Mouse (Mus musculus) hindbrain, embryonic 12.5 days (tissue): ENCODE measurements around the gene Cerkl. TPM values are rescaled to one million over a fixed set of nuclear protein-coding genes. Genes with fewer than 3 reads are reported as not detected.
A peak's percentile ranks its signal among the peaks of the same experiment; 100 is the strongest.

Experiments used
- ATAC-seq: fragments of 200-750 bp; cut with Nextera tagmentation; 2 replicates; pipeline ENCODE4 v1.8.0; 2017; ENCODE audit warnings: moderate TSS enrichment; ENCODE audit not compliant: low FRiP score
- H3K27ac ChIP-seq: fragments of 300-500 bp; sonication (generic); 2 replicates; pipeline ENCODE4 v1.5.1; 2016; ENCODE audit warnings: mild to moderate bottlenecking
- H3K27me3 ChIP-seq: fragments of 300-500 bp; sonication (generic); 2 replicates; pipeline ENCODE4 v1.6.1; 2016; ENCODE audit warnings: mild to moderate bottlenecking
- H3K36me3 ChIP-seq: fragments of 300-500 bp; sonication (generic); 2 replicates; pipeline ENCODE4 v1.6.1; 2016; ENCODE audit warnings: mild to moderate bottlenecking
- H3K4me1 ChIP-seq: fragments of 300-500 bp; sonication (generic); 2 replicates; pipeline ENCODE4 v1.6.1; 2016
- H3K4me2 ChIP-seq: fragments of 300-500 bp; sonication (generic); replicated peaks from 2 replicates; pipeline ENCODE4 v1.6.1; 2016; ENCODE audit warnings: mild to moderate bottlenecking
- H3K4me3 ChIP-seq: fragments of 300-500 bp; sonication (generic); 2 replicates; pipeline ENCODE4 v1.5.1; 2016; ENCODE audit warnings: mild to moderate bottlenecking
- H3K9ac ChIP-seq: fragments of 300-500 bp; sonication (generic); 2 replicates; pipeline ENCODE4 v1.6.1; 2016; ENCODE audit warnings: mild to moderate bottlenecking, moderate library complexity
- H3K9me3 ChIP-seq: fragments of 300-500 bp; sonication (generic); replicated peaks from 2 replicates; pipeline ENCODE4 v1.6.1; 2016; ENCODE audit warnings: mild to moderate bottlenecking
- WGBS: fragments of 180-500 bp; shearing (Covaris S2); methylation state at CpG from one replicate; pipeline ENCODE4 v1.1.7; 2016; 5-methylcytosine and 5-hydroxymethylcytosine counted together
- polyA plus RNA-seq: library from polyadenylated mRNA; unstranded; fragments of >200 nt; fragmentation: Nextera tagmentation; extraction: Ambion mirVana; gene quantifications from 2 replicates; pipeline ENCODE4 v1.2.1, GENCODE M21; 2016

The Cerkl gene
- polyA plus RNA-seq, 1 experiment from 2014 or later: 3.6 TPM

- ATAC-seq: no peak
- Histone ChIP-seq H3K27me3 (peaks cover 55% of the 10 kb centered on the region), H3K4me3 (peak overlapping the region; percentile 49), H3K27ac (peak overlapping the region; percentile 82; the same call in 1 of the 2 replicates), H3K4me2 (peak overlapping the region; percentile 67), H3K9me3 (no peaks in the 10 kb centered on the region), H3K36me3 (no peaks in the 10 kb centered on the region), H3K4me1 (peaks cover 31% of the 10 kb centered on the region), H3K9ac (no peak overlapping the region)
- WGBS: 3% methylated on average over 10 of the region's 10 CpGs
Measured at GRCm38 (mm10) chr2:79455646-79456045, 939 bp downstream of the Cerkl start.

DNA sequence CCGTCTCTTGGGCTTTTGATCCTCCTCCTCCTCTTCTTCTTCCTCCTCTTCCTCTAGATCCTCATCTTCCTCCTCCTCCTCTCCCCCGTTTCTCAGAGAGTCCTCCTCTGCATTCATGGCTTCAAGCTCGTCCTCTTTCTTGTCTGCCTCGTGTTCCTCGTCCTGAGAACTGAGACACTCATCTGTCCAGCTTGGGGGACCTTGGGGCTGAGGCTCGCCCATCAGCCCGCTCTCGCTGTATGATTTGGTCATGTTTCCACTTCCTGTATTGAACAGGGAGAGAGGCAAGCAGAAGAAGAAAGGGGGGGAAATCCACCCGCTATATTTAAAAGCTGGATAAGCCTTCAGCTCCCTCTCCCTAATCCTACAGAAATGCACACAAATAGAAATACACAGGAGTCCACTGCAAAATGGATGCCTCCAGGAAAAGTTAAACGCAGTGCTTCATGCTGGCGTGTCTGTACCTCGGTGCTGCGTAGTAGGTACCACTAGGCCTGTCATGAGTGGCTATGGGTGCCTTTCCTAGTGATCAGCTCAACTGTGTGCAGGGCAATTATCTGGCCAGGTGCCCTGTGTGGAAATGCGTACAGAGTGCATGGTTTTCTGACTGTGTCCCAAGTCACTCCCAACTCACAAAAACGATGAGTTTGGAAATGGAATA, 1.7 kb downstream of the Cerkl start:
- H3K4me2 ChIP-seq: peak overlapping the region; percentile 67
- peak overlapping the region; percentile 82 for H3K27ac ChIP-seq
- 12% methylated on average over 15 of the region's 15 CpGs for WGBS
- no peak for ATAC-seq
- H3K4me1 ChIP-seq: peaks cover 28% of the 10 kb centered on the region
- peak overlapping the region; percentile 49 for H3K4me3 ChIP-seq
- H3K9me3 ChIP-seq: no peaks in the 10 kb centered on the region
- H3K27me3 ChIP-seq: peaks cover 48% of the 10 kb centered on the region
- no peaks in the 10 kb centered on the region for H3K36me3 ChIP-seq
- peak overlapping the region; percentile 64 for H3K9ac ChIP-seq

DNA sequence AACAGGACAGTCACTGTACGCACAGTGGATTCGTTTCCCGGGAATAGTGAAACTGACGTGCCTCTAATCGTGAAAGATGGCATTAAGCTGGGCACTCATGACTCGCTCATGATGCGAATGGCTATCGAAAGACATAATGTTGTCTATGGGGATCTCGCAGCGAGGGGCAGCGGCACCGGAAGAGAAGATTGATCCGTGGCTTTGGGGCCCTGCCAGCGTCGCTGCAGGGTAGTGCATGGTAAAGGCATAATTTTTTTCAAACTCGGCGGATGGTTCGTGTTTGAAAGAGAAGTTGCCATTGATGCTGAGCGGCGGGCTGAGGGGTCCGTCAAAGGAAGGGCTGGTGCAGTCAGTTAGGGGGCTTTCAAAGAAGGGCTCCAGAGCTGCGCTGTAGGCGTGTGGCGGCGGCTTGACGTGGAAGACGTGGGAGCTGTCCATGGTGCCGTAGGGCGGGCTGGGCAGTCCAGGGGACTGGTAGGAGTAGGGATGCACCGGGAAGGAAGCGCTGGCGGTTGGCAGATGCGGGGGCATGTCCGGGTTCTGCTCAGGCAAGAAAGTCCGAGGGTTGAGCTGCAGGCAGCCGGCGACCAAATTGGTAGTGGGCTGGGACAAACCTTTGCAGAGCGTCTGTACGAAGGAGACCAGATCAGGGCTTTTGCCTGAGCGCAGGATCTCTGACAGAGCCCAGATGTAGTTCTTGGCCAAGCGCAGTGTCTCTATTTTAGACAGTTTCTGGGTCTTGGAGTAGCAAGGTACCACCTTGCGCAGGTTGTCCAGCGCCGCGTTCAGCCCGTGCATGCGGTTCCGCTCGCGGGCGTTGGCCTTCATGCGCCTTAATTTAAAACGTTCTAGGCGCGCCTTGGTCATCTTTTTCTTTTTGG, 2.4 kb downstream of the Cerkl start:
- peak; percentile 39; the same call in 1 of the 2 replicates for ATAC-seq
- Histone ChIP-seq H3K4me3 (peak overlapping the region; percentile 49), H3K9me3 (no peaks in the 10 kb centered on the region), H3K36me3 (no peaks in the 10 kb centered on the region), H3K27ac (peak overlapping the region; percentile 82), H3K9ac (peak overlapping the region; percentile 64), H3K4me1 (peaks cover 20% of the 10 kb centered on the region), H3K4me2 (peak overlapping the region; percentile 67), H3K27me3 (peaks cover 40% of the 10 kb centered on the region)
- 3% methylated on average over 55 of the region's 55 CpGs for WGBS

DNA sequence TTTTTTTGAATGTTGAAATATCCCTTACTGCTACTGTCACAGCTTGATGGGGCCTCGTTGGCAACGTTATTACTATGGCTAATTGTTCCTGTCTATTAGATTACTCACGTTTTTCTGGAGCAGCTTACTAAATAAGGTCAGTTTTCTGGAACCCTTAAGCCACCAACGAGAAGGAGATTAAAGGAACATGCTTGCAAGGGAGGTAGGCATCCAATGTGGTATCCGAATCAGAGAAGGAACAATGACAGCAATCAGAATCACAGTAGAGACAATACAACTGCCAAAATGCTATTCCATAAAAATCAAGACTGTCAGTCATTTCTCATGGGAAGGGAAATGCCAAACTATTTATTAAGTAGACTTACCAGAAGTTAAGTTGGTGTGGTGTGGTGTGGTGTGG, 5.1 kb downstream of the Cerkl start:
- 46% methylated on average over 5 of the region's 5 CpGs for WGBS
- no peak overlapping the region for H3K4me3 ChIP-seq
- no peaks in the 10 kb centered on the region for H3K36me3 ChIP-seq
- H3K4me1 ChIP-seq: peaks cover 10% of the 10 kb centered on the region
- no peak overlapping the region for H3K9ac ChIP-seq
- peaks cover 17% of the 10 kb centered on the region for H3K27me3 ChIP-seq
- no peak overlapping the region for H3K27ac ChIP-seq
- no peak overlapping the region for H3K4me2 ChIP-seq
- ATAC-seq: no peak
- H3K9me3 ChIP-seq: no peaks in the 10 kb centered on the region

DNA sequence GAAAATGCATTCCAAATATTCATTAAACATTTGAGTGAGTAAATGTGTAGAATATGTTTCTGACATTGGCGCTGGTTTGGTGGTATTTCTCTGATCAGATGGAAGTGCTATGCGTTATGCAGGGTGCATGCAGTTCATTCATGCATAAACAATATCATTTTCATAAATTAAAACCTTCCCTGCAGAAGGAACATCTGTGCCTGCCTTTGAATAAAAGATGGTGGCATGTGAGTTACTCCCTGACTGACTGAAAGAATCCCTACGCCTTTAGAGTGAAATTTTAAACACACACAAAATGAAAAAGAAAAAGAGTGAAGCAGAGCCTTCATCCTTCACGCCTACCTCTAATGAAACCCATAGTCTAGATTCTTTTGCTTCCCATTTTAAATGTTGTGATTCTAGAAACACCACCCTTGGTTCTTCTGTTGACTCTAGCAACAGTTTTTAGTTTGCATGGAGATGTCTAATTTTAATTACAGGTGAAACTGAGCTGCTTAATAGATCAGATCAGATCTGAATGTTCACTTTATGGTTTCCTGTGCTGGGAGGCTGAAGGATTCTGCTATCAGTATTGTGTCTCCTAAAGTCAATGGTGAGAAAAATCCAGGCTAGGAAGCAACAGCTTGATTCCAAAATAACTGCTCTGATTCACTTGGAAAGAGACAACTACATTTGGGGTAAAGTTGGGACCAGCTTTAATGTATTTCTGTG, 5.7 kb downstream of the Cerkl start:
- Histone ChIP-seq H3K4me3 (no peak overlapping the region), H3K27ac (no peak overlapping the region; the same call in 1 of the 2 replicates), H3K4me2 (no peak overlapping the region), H3K9me3 (no peaks in the 10 kb centered on the region), H3K9ac (no peak overlapping the region), H3K36me3 (no peaks in the 10 kb centered on the region), H3K27me3 (peaks cover 16% of the 10 kb centered on the region), H3K4me1 (peaks cover 10% of the 10 kb centered on the region)
- WGBS: 44% methylated on average over 4 of the region's 4 CpGs
- ATAC-seq: no peak

DNA sequence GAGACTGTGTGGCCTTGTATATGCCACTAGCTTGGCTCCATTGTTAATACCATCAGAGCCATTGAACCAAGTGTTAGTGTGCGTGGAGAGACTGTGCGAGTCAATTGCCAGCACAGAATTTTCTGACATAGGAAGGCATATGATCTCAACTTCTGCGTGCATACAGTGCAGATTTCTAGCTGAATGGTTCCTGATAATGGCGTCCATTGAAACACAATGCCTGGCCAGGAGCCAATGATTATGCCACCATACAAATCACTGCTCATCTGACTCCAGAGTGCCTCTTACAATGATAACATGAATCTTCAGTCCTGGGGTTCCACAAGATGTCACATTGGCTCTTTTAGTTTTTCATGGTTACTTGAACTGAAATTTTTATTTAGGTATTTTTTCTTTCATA, 7.2 kb downstream of the Cerkl start:
- Histone ChIP-seq H3K9me3 (no peaks in the 10 kb centered on the region), H3K36me3 (no peaks in the 10 kb centered on the region), H3K9ac (no peak overlapping the region), H3K4me3 (no peak overlapping the region), H3K4me2 (no peak overlapping the region), H3K27me3 (peaks cover 3% of the 10 kb centered on the region), H3K4me1 (peaks cover 2% of the 10 kb centered on the region), H3K27ac (no peak overlapping the region)
- no peak; the same call in 1 of the 2 replicates for ATAC-seq
- WGBS: 57% methylated on average over 4 of the region's 4 CpGs

- no peak overlapping the region for H3K4me3 ChIP-seq
- no peak overlapping the region for H3K27ac ChIP-seq
- no peak overlapping the region for H3K9ac ChIP-seq
- no peaks in the 10 kb centered on the region for H3K27me3 ChIP-seq
- H3K9me3 ChIP-seq: no peaks in the 10 kb centered on the region
- no peaks in the 10 kb centered on the region for H3K4me1 ChIP-seq
- no peak overlapping the region for H3K4me2 ChIP-seq
- no peak for ATAC-seq
- H3K36me3 ChIP-seq: no peaks in the 10 kb centered on the region
- 68% methylated on average over 1 of the region's 1 CpGs for WGBS
Measured at GRCm38 (mm10) chr2:79447198-79447597, 9.4 kb downstream of the Cerkl start.

- Histone ChIP-seq H3K9ac (no peak overlapping the region), H3K9me3 (no peaks in the 10 kb centered on the region), H3K27ac (no peak overlapping the region), H3K36me3 (no peaks in the 10 kb centered on the region), H3K4me2 (no peak overlapping the region), H3K4me1 (no peaks in the 10 kb centered on the region), H3K27me3 (no peaks in the 10 kb centered on the region), H3K4me3 (no peak overlapping the region)
- no peak for ATAC-seq
- 81% methylated on average over 3 of the region's 3 CpGs for WGBS
Measured at GRCm38 (mm10) chr2:79443861-79444620, 12.5 kb downstream of the Cerkl start.

- Histone ChIP-seq H3K27ac (no peak overlapping the region), H3K4me2 (no peak overlapping the region), H3K4me3 (no peak overlapping the region), H3K9me3 (no peaks in the 10 kb centered on the region), H3K4me1 (no peaks in the 10 kb centered on the region), H3K9ac (no peak overlapping the region), H3K36me3 (no peaks in the 10 kb centered on the region), H3K27me3 (no peaks in the 10 kb centered on the region)
- no peak for ATAC-seq
- WGBS: 100% methylated on average over 2 of the region's 2 CpGs
Measured at GRCm38 (mm10) chr2:79443401-79443800, 13.2 kb downstream of the Cerkl start.

- WGBS: 86% methylated on average over 6 of the region's 6 CpGs
- no peak for ATAC-seq
Measured at GRCm38 (mm10) chr2:79442906-79443305, 13.7 kb downstream of the Cerkl start.

GRCm38 (mm10) chr2:79442227-79442626, 14.4 kb downstream of the Cerkl start:
- no peak for ATAC-seq
- H3K27me3 ChIP-seq: no peaks in the 10 kb centered on the region
- no peak overlapping the region for H3K9ac ChIP-seq
- 96% methylated on average over 2 of the region's 2 CpGs for WGBS
- no peak overlapping the region for H3K4me3 ChIP-seq
- H3K9me3 ChIP-seq: no peaks in the 10 kb centered on the region
- no peak overlapping the region for H3K27ac ChIP-seq
- H3K36me3 ChIP-seq: no peaks in the 10 kb centered on the region
- no peak overlapping the region for H3K4me2 ChIP-seq
- H3K4me1 ChIP-seq: no peaks in the 10 kb centered on the region

More at GRCm38 (mm10) chr2:79442906-79443305, 13.7 kb downstream of the Cerkl start:
- Histone ChIP-seq H3K4me2 (no peak overlapping the region), H3K9me3 (no peaks in the 10 kb centered on the region), H3K4me3 (no peak overlapping the region), H3K4me1 (no peaks in the 10 kb centered on the region), H3K9ac (no peak overlapping the region), H3K27me3 (no peaks in the 10 kb centered on the region), H3K36me3 (no peaks in the 10 kb centered on the region), H3K27ac (no peak overlapping the region)

GRCm38 (mm10) chr2:79430061-79430460, 26.5 kb downstream of the Cerkl start:
- Histone ChIP-seq H3K4me1 (peaks cover 14% of the 10 kb centered on the region), H3K4me2 (no peak overlapping the region), H3K27me3 (no peaks in the 10 kb centered on the region), H3K9ac (no peak overlapping the region), H3K9me3 (no peaks in the 10 kb centered on the region), H3K4me3 (no peak overlapping the region), H3K27ac (no peak overlapping the region), H3K36me3 (no peaks in the 10 kb centered on the region)
- no peak for ATAC-seq
